Mouse (Mus musculus): ENCODE data around the gene Brd1. TPM values are rescaled to one million over a fixed set of nuclear protein-coding genes. Genes with fewer than 3 reads are reported as not detected.

Gene Brd1
- polyA plus RNA-seq, 1 experiment: 14.4 TPM

DNA sequence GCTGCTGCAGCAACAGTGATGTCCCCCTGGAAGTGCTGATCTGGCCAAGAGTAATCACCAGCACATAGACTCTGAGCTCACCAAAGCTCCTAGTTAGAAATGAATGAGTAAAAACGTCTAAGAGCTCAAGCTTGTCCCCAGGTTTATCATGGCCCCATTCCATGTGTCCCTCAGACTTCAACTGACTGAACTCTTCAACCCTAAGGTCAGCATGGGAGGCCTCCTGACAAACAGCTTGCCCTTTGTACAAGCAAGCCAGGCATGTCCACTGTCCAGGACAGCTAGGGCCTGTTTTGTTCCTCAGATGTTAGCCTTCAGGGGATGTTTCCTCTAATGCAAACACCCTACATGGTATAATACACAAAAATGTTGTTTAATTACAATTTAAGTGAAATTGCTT, 29.7 kb downstream of the Brd1 start:
- TF ChIP-seq CTCF (IDR thresholded peaks at IDR 0.05; ENCODE audit: control insufficient read depth, insufficient read depth, insufficient replicate concordance, low read depth, low read length): no peak
- TF ChIP-seq POLR2A (IDR thresholded peaks at IDR 0.05; ENCODE audit: control insufficient read depth, low read depth, low read length): no peak
- H3K4me3 ChIP-seq (ENCODE audit: control insufficient read depth, low read depth, low read length): no peak overlapping the region
- H3K27me3 ChIP-seq (ENCODE audit: control insufficient read depth, insufficient read depth, low read length): no peaks in the 10 kb centered on the region
- H3K4me1 ChIP-seq (ENCODE audit: control insufficient read depth, insufficient read depth, low read length): no peaks in the 10 kb centered on the region; the same call in 1 of the 2 replicates
- H3K27ac ChIP-seq (ENCODE audit: control insufficient read depth, insufficient read depth, low read depth, low read length): no peak overlapping the region
- peaks cover 5% of the 10 kb centered on the region for H3K36me3 ChIP-seq (ENCODE audit: control insufficient read depth, insufficient read depth, low read length)

DNA sequence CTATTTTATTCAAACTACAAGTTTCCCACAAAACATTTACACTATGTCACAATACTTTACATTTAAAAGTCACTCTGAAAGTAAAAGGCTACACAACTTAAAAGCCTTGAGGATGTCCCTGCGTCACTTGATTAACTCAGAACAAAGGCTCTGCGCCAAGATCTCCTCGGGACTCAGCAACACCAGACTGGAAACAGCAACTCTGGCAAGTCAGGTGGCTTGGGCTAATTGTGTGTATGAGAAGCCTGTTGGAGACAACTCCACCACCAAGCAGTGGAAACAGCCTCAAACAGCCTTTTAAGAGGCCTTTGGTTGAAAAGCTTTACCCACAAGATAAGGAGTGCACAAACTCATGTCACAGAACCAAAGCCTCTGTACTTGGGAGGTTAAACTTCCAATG, 31.5 kb downstream of the Brd1 start:
- no peaks in the 10 kb centered on the region for H3K4me1 ChIP-seq (ENCODE audit: control insufficient read depth, insufficient read depth, low read length)
- no peaks in the 10 kb centered on the region for H3K27me3 ChIP-seq (ENCODE audit: control insufficient read depth, insufficient read depth, low read length)
- no peak for TF ChIP-seq POLR2A (IDR thresholded peaks at IDR 0.05; ENCODE audit: control insufficient read depth, low read depth, low read length)
- no peak for TF ChIP-seq CTCF (IDR thresholded peaks at IDR 0.05; ENCODE audit: control insufficient read depth, insufficient read depth, insufficient replicate concordance, low read depth, low read length)
- no peak overlapping the region for H3K4me3 ChIP-seq (ENCODE audit: control insufficient read depth, low read depth, low read length)
- peaks cover 5% of the 10 kb centered on the region for H3K36me3 ChIP-seq (ENCODE audit: control insufficient read depth, insufficient read depth, low read length)
- H3K27ac ChIP-seq (ENCODE audit: control insufficient read depth, insufficient read depth, low read depth, low read length): no peak overlapping the region

DNA sequence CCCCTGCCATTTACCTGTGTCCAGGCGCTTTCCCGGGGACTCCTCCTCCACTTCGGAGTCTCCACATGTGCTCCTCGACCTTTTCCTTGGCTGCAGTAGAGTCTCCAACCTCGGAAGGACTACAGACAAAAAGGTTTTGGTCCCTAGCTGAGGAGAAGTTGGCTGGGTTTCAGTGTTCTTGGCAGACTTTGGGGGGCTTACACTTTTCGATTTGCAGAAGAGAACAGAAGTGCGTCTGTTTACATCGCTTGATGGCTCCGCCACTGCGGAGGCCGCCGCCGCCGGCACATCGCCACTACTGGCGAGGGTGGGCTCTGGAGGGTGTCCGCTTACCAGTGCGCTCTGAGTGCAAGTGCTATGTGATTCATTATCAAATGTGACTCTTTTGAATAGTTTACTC, 33.3 kb downstream of the Brd1 start:
- H3K4me1 ChIP-seq (ENCODE audit: control insufficient read depth, insufficient read depth, low read length): no peaks in the 10 kb centered on the region
- H3K36me3 ChIP-seq (ENCODE audit: control insufficient read depth, insufficient read depth, low read length): peaks cover 5% of the 10 kb centered on the region
- H3K4me3 ChIP-seq (ENCODE audit: control insufficient read depth, low read depth, low read length): no peak overlapping the region
- TF ChIP-seq POLR2A (IDR thresholded peaks at IDR 0.05; ENCODE audit: control insufficient read depth, low read depth, low read length): no peak
- TF ChIP-seq CTCF (IDR thresholded peaks at IDR 0.05; ENCODE audit: control insufficient read depth, insufficient read depth, insufficient replicate concordance, low read depth, low read length): no peak
- H3K27me3 ChIP-seq (ENCODE audit: control insufficient read depth, insufficient read depth, low read length): no peaks in the 10 kb centered on the region
- H3K27ac ChIP-seq (ENCODE audit: control insufficient read depth, insufficient read depth, low read depth, low read length): no peak overlapping the region

DNA sequence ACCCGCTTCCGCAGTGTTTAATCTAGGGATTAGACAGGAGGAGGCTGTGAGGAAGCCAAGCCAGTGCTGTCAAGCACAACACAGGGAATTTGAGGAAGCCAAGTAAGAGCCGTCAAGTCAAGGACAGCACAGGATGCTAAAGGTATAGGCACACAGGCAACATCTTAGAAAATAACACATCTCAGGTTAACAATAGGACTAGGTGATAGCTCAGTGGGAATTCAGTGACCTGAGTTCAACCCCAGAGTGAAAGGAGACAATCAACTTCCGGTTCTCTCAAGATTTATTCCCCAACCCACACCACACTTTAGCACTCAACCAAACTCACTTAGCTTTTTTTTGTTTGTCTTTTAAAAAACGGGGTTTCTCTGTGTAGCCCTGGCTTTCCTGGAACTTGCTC, 34.5 kb downstream of the Brd1 start:
- peaks cover 5% of the 10 kb centered on the region for H3K36me3 ChIP-seq (ENCODE audit: control insufficient read depth, insufficient read depth, low read length)
- H3K4me3 ChIP-seq (ENCODE audit: control insufficient read depth, low read depth, low read length): no peak overlapping the region
- H3K4me1 ChIP-seq (ENCODE audit: control insufficient read depth, insufficient read depth, low read length): no peaks in the 10 kb centered on the region

DNA sequence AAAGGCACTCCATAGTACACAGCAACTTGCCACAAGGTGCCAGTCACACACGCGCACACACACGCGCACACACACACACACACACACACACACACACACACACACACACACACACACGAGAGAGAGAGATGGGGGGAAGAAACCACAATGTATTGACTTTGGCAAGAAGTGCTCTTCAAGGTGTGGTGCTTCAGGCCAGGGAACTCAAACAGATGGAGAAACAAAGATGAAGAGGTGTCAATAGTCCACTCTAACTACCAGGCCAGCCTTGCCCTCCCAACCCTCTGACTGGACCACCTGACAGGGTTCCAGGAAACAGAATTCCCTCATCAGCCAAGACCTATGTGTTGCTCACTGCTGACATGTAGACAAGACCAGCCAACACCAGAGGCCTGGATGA, 36.4 kb downstream of the Brd1 start:
- peaks cover 5% of the 10 kb centered on the region for H3K36me3 ChIP-seq (ENCODE audit: control insufficient read depth, insufficient read depth, low read length)
- TF ChIP-seq CTCF (IDR thresholded peaks at IDR 0.05; ENCODE audit: control insufficient read depth, insufficient read depth, insufficient replicate concordance, low read depth, low read length): no peak
- H3K27ac ChIP-seq (ENCODE audit: control insufficient read depth, insufficient read depth, low read depth, low read length): no peak overlapping the region
- no peaks in the 10 kb centered on the region for H3K27me3 ChIP-seq (ENCODE audit: control insufficient read depth, insufficient read depth, low read length)
- no peaks in the 10 kb centered on the region; the same call in 1 of the 2 replicates for H3K4me1 ChIP-seq (ENCODE audit: control insufficient read depth, insufficient read depth, low read length)
- no peak overlapping the region for H3K4me3 ChIP-seq (ENCODE audit: control insufficient read depth, low read depth, low read length)

More for the DNA sequence above, 34.5 kb downstream of the Brd1 start:
- no peak for TF ChIP-seq POLR2A (IDR thresholded peaks at IDR 0.05; ENCODE audit: control insufficient read depth, low read depth, low read length)
- TF ChIP-seq CTCF (IDR thresholded peaks at IDR 0.05; ENCODE audit: control insufficient read depth, insufficient read depth, insufficient replicate concordance, low read depth, low read length): no peak
- Histone ChIP-seq H3K27ac (ENCODE audit: control insufficient read depth, insufficient read depth, low read depth, low read length) (no peak overlapping the region), H3K27me3 (ENCODE audit: control insufficient read depth, insufficient read depth, low read length) (no peaks in the 10 kb centered on the region)

DNA sequence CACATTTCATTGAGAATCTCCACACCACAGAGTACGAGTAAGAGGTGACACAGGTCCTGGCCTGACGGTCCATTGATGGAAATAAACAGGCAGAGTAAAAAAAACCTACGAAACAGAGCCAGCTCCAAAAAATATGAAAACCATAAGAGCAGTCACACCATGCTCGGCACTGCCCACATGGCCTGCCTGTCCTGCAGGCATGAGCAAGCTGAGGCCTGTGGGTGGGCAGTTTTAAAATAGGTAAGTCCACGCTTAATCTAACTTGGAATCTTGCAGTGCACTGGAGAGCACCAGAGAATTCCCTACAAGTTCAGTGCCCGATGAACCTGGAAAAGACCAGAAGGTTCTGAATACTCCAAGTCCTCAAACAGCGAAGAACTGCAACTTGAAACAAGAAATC, 38.0 kb downstream of the Brd1 start:
- Histone ChIP-seq H3K27me3 (ENCODE audit: control insufficient read depth, insufficient read depth, low read length) (no peaks in the 10 kb centered on the region), H3K36me3 (ENCODE audit: control insufficient read depth, insufficient read depth, low read length) (peaks cover 5% of the 10 kb centered on the region), H3K27ac (ENCODE audit: control insufficient read depth, insufficient read depth, low read depth, low read length) (no peak overlapping the region; the same call in 1 of the 2 replicates), H3K4me3 (ENCODE audit: control insufficient read depth, low read depth, low read length) (no peak overlapping the region), H3K4me1 (ENCODE audit: control insufficient read depth, insufficient read depth, low read length) (no peaks in the 10 kb centered on the region; the same call in 1 of the 2 replicates)
- TF ChIP-seq POLR2A (IDR thresholded peaks at IDR 0.05; ENCODE audit: control insufficient read depth, low read depth, low read length) (no peak), CTCF (IDR thresholded peaks at IDR 0.05; ENCODE audit: control insufficient read depth, insufficient read depth, insufficient replicate concordance, low read depth, low read length) (no peak)

- TF ChIP-seq CTCF (IDR thresholded peaks at IDR 0.05; ENCODE audit: control insufficient read depth, insufficient read depth, insufficient replicate concordance, low read depth, low read length): no peak
- Histone ChIP-seq H3K4me3 (ENCODE audit: control insufficient read depth, low read depth, low read length) (no peak overlapping the region), H3K27me3 (ENCODE audit: control insufficient read depth, insufficient read depth, low read length) (no peaks in the 10 kb centered on the region), H3K27ac (ENCODE audit: control insufficient read depth, insufficient read depth, low read depth, low read length) (no peak overlapping the region), H3K4me1 (ENCODE audit: control insufficient read depth, insufficient read depth, low read length) (no peaks in the 10 kb centered on the region; the same call in 1 of the 2 replicates), H3K36me3 (ENCODE audit: control insufficient read depth, insufficient read depth, low read length) (peaks cover 5% of the 10 kb centered on the region)
Measured at GRCm38 (mm10) chr15:88694033-88694432, 40.0 kb downstream of the Brd1 start.

- H3K36me3 ChIP-seq (ENCODE audit: control insufficient read depth, insufficient read depth, low read length): peaks cover 4% of the 10 kb centered on the region
- no peak overlapping the region for H3K4me3 ChIP-seq (ENCODE audit: control insufficient read depth, low read depth, low read length)
- H3K4me1 ChIP-seq (ENCODE audit: control insufficient read depth, insufficient read depth, low read length): no peaks in the 10 kb centered on the region; the same call in 1 of the 2 replicates
- H3K27me3 ChIP-seq (ENCODE audit: control insufficient read depth, insufficient read depth, low read length): no peaks in the 10 kb centered on the region
- TF ChIP-seq CTCF (IDR thresholded peaks at IDR 0.05; ENCODE audit: control insufficient read depth, insufficient read depth, insufficient replicate concordance, low read depth, low read length) (no peak), POLR2A (IDR thresholded peaks at IDR 0.05; ENCODE audit: control insufficient read depth, low read depth, low read length) (no peak)
- H3K27ac ChIP-seq (ENCODE audit: control insufficient read depth, insufficient read depth, low read depth, low read length): peak overlapping the region; percentile 12; the same call in 1 of the 2 replicates
Measured at GRCm38 (mm10) chr15:88692720-88693119, 41.3 kb downstream of the Brd1 start.
